Mouse (Mus musculus) hematopoietic stem cell, adult 5-6 weeks (primary cell): ENCODE results near the gene Pcp4l1. TPM values are rescaled to one million over a fixed set of nuclear protein-coding genes. Genes with fewer than 3 reads are reported as not detected.

ENCODE experiments used
- total RNA-seq: library from RNA; stranded (forward); fragments of 172-1452, 232-1000 nt; gene quantifications from 2 replicates; pipeline ENCODE4 v1.2.3, GENCODE M21; 2017

The Pcp4l1 gene
- total RNA-seq, 1 experiment from 2014 or later: 46.5 TPM

Other genes starting within 250 kb of the Pcp4l1 start
- 18.5 and 26.0 TPM in 2 replicates for gene Fcgr2b, start 219.7 kb downstream of the Pcp4l1 start, total RNA-seq
- 1.1 and 6.9 TPM in 2 replicates for gene Fcgr4, start 177.3 kb downstream of the Pcp4l1 start, total RNA-seq
- 30.2 and 49.4 TPM in 2 replicates for gene Fcgr3, start 131.3 kb downstream of the Pcp4l1 start, total RNA-seq
- gene Cfap126, start 82.3 kb downstream of the Pcp4l1 start, total RNA-seq: 2.4 and 3.3 TPM in 2 replicates
- gene Sdhc, start 45.7 kb downstream of the Pcp4l1 start, total RNA-seq: 52.4 and 87.6 TPM in 2 replicates
- not detected in 2 replicates for gene Mpz, start 45.6 kb downstream of the Pcp4l1 start, total RNA-seq
- gene Nr1i3, start 17.7 kb upstream of the Pcp4l1 start, total RNA-seq: 0.81 and 1.5 TPM in 2 replicates
- 17.5 and 25.0 TPM in 2 replicates for gene Tomm40l, start 26.2 kb upstream of the Pcp4l1 start, total RNA-seq
- not detected in 2 replicates for gene Apoa2, start 28.8 kb upstream of the Pcp4l1 start, total RNA-seq
- gene Fcer1g, start 38.1 kb upstream of the Pcp4l1 start, total RNA-seq: 44.5 and 76.7 TPM in 2 replicates
- 0.25 TPM in 1 of 2 replicates, not detected in the other for gene Adamts4, start 54.2 kb upstream of the Pcp4l1 start, total RNA-seq
- gene Ndufs2, start 55.1 kb upstream of the Pcp4l1 start, total RNA-seq: 260 and 369 TPM in 2 replicates
- 13.7 and 43.0 TPM in 2 replicates for gene B4galt3, start 74.1 kb upstream of the Pcp4l1 start, total RNA-seq
- gene Ppox, start 84.9 kb upstream of the Pcp4l1 start, total RNA-seq: 9.5 and 35.5 TPM in 2 replicates
- 26.5 and 31.8 TPM in 2 replicates for gene Usp21, start 91.7 kb upstream of the Pcp4l1 start, total RNA-seq
- 56.5 and 92.4 TPM in 2 replicates for gene Ufc1, start 98.8 kb upstream of the Pcp4l1 start, total RNA-seq
- 11.0 and 15.8 TPM in 2 replicates for gene Dedd, start 132.9 kb upstream of the Pcp4l1 start, total RNA-seq
- gene Nit1, start 149.4 kb upstream of the Pcp4l1 start, total RNA-seq: 45.7 and 55.1 TPM in 2 replicates
- gene Pfdn2, start 149.4 kb upstream of the Pcp4l1 start, total RNA-seq: 35.8 and 50.2 TPM in 2 replicates
- 3.5 and 5.7 TPM in 2 replicates for gene Klhdc9, start 164.5 kb upstream of the Pcp4l1 start, total RNA-seq
- 5.2 and 6.2 TPM in 2 replicates for gene Nectin4, start 173.8 kb upstream of the Pcp4l1 start, total RNA-seq
- gene Arhgap30, start 192.7 kb upstream of the Pcp4l1 start, total RNA-seq: 112 and 133 TPM in 2 replicates
- 47.0 and 59.5 TPM in 2 replicates for gene Usf1, start 215.0 kb upstream of the Pcp4l1 start, total RNA-seq
- gene Tstd1, start 222.6 kb upstream of the Pcp4l1 start, total RNA-seq: 4.7 and 8.8 TPM in 2 replicates
- 12.1 and 13.4 TPM in 2 replicates for gene F11r, start 241.3 kb upstream of the Pcp4l1 start, total RNA-seq